Mouse (Mus musculus): ENCODE data around the gene Tbxas1. TPM values are rescaled to one million over a fixed set of nuclear protein-coding genes. Genes with fewer than 3 reads are reported as not detected.

Tbxas1 gene
- polyA plus RNA-seq, 1 experiment from 2014 or later, result 1.5 TPM

- 64% methylated on average over 3 of the region's 3 CpGs for WGBS
- peaks cover 28% of the 10 kb centered on the region for H3K4me1 ChIP-seq (ENCODE audit: control insufficient read depth, insufficient read depth, low read length)
- ATAC-seq (ENCODE audit: insufficient read depth, low FRiP score, low TSS enrichment) (no peak), DNase-seq (ENCODE audit: low spot score) (no peak)
- no peaks in the 10 kb centered on the region for H3K9me3 ChIP-seq (ENCODE audit: control insufficient read depth, low read length)
- no peak overlapping the region for H3K27ac ChIP-seq (ENCODE audit: low read depth, low read length)
- no peak overlapping the region for H3K4me2 ChIP-seq (ENCODE audit: low read depth)
- no peaks in the 10 kb centered on the region for H3K27me3 ChIP-seq (ENCODE audit: control insufficient read depth, insufficient read depth, low read length)
- no peaks in the 10 kb centered on the region for H3K36me3 ChIP-seq (ENCODE audit: control insufficient read depth, insufficient read depth, low read length)
- no peak overlapping the region for H3K9ac ChIP-seq (ENCODE audit: low read length)
- no peak overlapping the region for H3K4me3 ChIP-seq (ENCODE audit: low read depth, low read length)
Observed at GRCm38 (mm10) chr6:38847958-38848910, 27.0 kb upstream of the Tbxas1 start.

- H3K36me3 ChIP-seq (ENCODE audit: control insufficient read depth, insufficient read depth, low read length), result no peaks in the 10 kb centered on the region
- H3K9ac ChIP-seq (ENCODE audit: low read length), result no peak overlapping the region
- H3K27me3 ChIP-seq (ENCODE audit: control insufficient read depth, insufficient read depth, low read length), result no peaks in the 10 kb centered on the region
- H3K4me3 ChIP-seq (ENCODE audit: low read depth, low read length), result no peak overlapping the region
- no peak for ATAC-seq (ENCODE audit: insufficient read depth, low FRiP score, low TSS enrichment)
- H3K4me1 ChIP-seq (ENCODE audit: control insufficient read depth, insufficient read depth, low read length), result peaks cover 23% of the 10 kb centered on the region
- H3K27ac ChIP-seq (ENCODE audit: low read depth, low read length), result no peak overlapping the region
- DNase-seq (ENCODE audit: low spot score), result no peak
- no peaks in the 10 kb centered on the region for H3K9me3 ChIP-seq (ENCODE audit: control insufficient read depth, low read length)
- H3K4me2 ChIP-seq (ENCODE audit: low read depth), result no peak overlapping the region
- WGBS, result 96% methylated on average over 6 of the region's 6 CpGs
Observed at GRCm38 (mm10) chr6:38850715-38851259, 24.4 kb upstream of the Tbxas1 start.

GRCm38 (mm10) chr6:38851740-38852139, 23.5 kb upstream of the Tbxas1 start:
- 95% methylated on average over 2 of the region's 2 CpGs for WGBS
- DNase-seq (ENCODE audit: low spot score) (no peak), ATAC-seq (ENCODE audit: insufficient read depth, low FRiP score, low TSS enrichment) (no peak)
- Histone ChIP-seq H3K9ac (ENCODE audit: low read length) (no peak overlapping the region), H3K9me3 (ENCODE audit: control insufficient read depth, low read length) (no peaks in the 10 kb centered on the region), H3K27ac (ENCODE audit: low read depth, low read length) (no peak overlapping the region), H3K4me2 (ENCODE audit: low read depth) (no peak overlapping the region), H3K4me3 (ENCODE audit: low read depth, low read length) (no peak overlapping the region), H3K4me1 (ENCODE audit: control insufficient read depth, insufficient read depth, low read length) (peaks cover 18% of the 10 kb centered on the region), H3K27me3 (ENCODE audit: control insufficient read depth, insufficient read depth, low read length) (no peaks in the 10 kb centered on the region), H3K36me3 (ENCODE audit: control insufficient read depth, insufficient read depth, low read length) (no peaks in the 10 kb centered on the region)

- ATAC-seq (ENCODE audit: insufficient read depth, low FRiP score, low TSS enrichment), result no peak
- no peaks in the 10 kb centered on the region for H3K9me3 ChIP-seq (ENCODE audit: control insufficient read depth, low read length)
- peaks cover 11% of the 10 kb centered on the region for H3K4me1 ChIP-seq (ENCODE audit: control insufficient read depth, insufficient read depth, low read length)
- DNase-seq (ENCODE audit: low spot score), result no peak
- H3K4me3 ChIP-seq (ENCODE audit: low read depth, low read length), result no peak overlapping the region
- no peak overlapping the region for H3K9ac ChIP-seq (ENCODE audit: low read length)
- no peak overlapping the region for H3K4me2 ChIP-seq (ENCODE audit: low read depth)
- 77% methylated on average over 5 of the region's 5 CpGs for WGBS
- no peaks in the 10 kb centered on the region for H3K27me3 ChIP-seq (ENCODE audit: control insufficient read depth, insufficient read depth, low read length)
- H3K27ac ChIP-seq (ENCODE audit: low read depth, low read length), result no peak overlapping the region
- H3K36me3 ChIP-seq (ENCODE audit: control insufficient read depth, insufficient read depth, low read length), result no peaks in the 10 kb centered on the region
Observed at GRCm38 (mm10) chr6:38853561-38853992, 21.6 kb upstream of the Tbxas1 start.

- Histone ChIP-seq H3K4me3 (ENCODE audit: low read depth, low read length) (no peak overlapping the region), H3K27ac (ENCODE audit: low read depth, low read length) (no peak overlapping the region), H3K9ac (ENCODE audit: low read length) (no peak overlapping the region), H3K9me3 (ENCODE audit: control insufficient read depth, low read length) (no peaks in the 10 kb centered on the region), H3K4me1 (ENCODE audit: control insufficient read depth, insufficient read depth, low read length) (no peaks in the 10 kb centered on the region), H3K36me3 (ENCODE audit: control insufficient read depth, insufficient read depth, low read length) (no peaks in the 10 kb centered on the region), H3K4me2 (ENCODE audit: low read depth) (no peak overlapping the region), H3K27me3 (ENCODE audit: control insufficient read depth, insufficient read depth, low read length) (no peaks in the 10 kb centered on the region)
- DNase-seq (ENCODE audit: low spot score) (no peak), ATAC-seq (ENCODE audit: insufficient read depth, low FRiP score, low TSS enrichment) (no peak)
- 92% methylated on average over 1 of the region's 1 CpGs for WGBS
Observed at GRCm38 (mm10) chr6:38859819-38860218, 15.4 kb upstream of the Tbxas1 start.

- no peaks in the 10 kb centered on the region for H3K4me1 ChIP-seq (ENCODE audit: control insufficient read depth, insufficient read depth, low read length)
- ATAC-seq (ENCODE audit: insufficient read depth, low FRiP score, low TSS enrichment), result no peak
- H3K36me3 ChIP-seq (ENCODE audit: control insufficient read depth, insufficient read depth, low read length), result no peaks in the 10 kb centered on the region
- no peak overlapping the region for H3K4me3 ChIP-seq (ENCODE audit: low read depth, low read length)
- no peak overlapping the region for H3K9ac ChIP-seq (ENCODE audit: low read length)
- no peaks in the 10 kb centered on the region for H3K9me3 ChIP-seq (ENCODE audit: control insufficient read depth, low read length)
- 96% methylated on average over 2 of the region's 2 CpGs for WGBS
- DNase-seq (ENCODE audit: low spot score), result no peak
- no peak overlapping the region for H3K4me2 ChIP-seq (ENCODE audit: low read depth)
- no peaks in the 10 kb centered on the region for H3K27me3 ChIP-seq (ENCODE audit: control insufficient read depth, insufficient read depth, low read length)
- H3K27ac ChIP-seq (ENCODE audit: low read depth, low read length), result no peak overlapping the region
Observed at GRCm38 (mm10) chr6:38860301-38860700, 14.9 kb upstream of the Tbxas1 start.

- Histone ChIP-seq H3K27me3 (ENCODE audit: control insufficient read depth, insufficient read depth, low read length) (no peaks in the 10 kb centered on the region), H3K9me3 (ENCODE audit: control insufficient read depth, low read length) (no peaks in the 10 kb centered on the region), H3K4me3 (ENCODE audit: low read depth, low read length) (no peak overlapping the region), H3K4me2 (ENCODE audit: low read depth) (no peak overlapping the region), H3K27ac (ENCODE audit: low read depth, low read length) (no peak overlapping the region), H3K36me3 (ENCODE audit: control insufficient read depth, insufficient read depth, low read length) (no peaks in the 10 kb centered on the region), H3K9ac (ENCODE audit: low read length) (no peak overlapping the region), H3K4me1 (ENCODE audit: control insufficient read depth, insufficient read depth, low read length) (no peaks in the 10 kb centered on the region)
- WGBS, result 65% methylated on average over 3 of the region's 3 CpGs
- ATAC-seq (ENCODE audit: insufficient read depth, low FRiP score, low TSS enrichment) (no peak), DNase-seq (ENCODE audit: low spot score) (no peak)
Observed at GRCm38 (mm10) chr6:38863595-38863994, 11.6 kb upstream of the Tbxas1 start.

GRCm38 (mm10) chr6:38865805-38866204, 9.4 kb upstream of the Tbxas1 start:
- H3K4me3 ChIP-seq (ENCODE audit: low read depth, low read length), result no peak overlapping the region
- peaks cover 5% of the 10 kb centered on the region for H3K4me1 ChIP-seq (ENCODE audit: control insufficient read depth, insufficient read depth, low read length)
- H3K9ac ChIP-seq (ENCODE audit: low read length), result no peak overlapping the region
- H3K4me2 ChIP-seq (ENCODE audit: low read depth), result no peak overlapping the region
- no peaks in the 10 kb centered on the region for H3K9me3 ChIP-seq (ENCODE audit: control insufficient read depth, low read length)
- H3K36me3 ChIP-seq (ENCODE audit: control insufficient read depth, insufficient read depth, low read length), result no peaks in the 10 kb centered on the region
- ATAC-seq (ENCODE audit: insufficient read depth, low FRiP score, low TSS enrichment) (no peak), DNase-seq (ENCODE audit: low spot score) (no peak)
- H3K27ac ChIP-seq (ENCODE audit: low read depth, low read length), result no peak overlapping the region
- H3K27me3 ChIP-seq (ENCODE audit: control insufficient read depth, insufficient read depth, low read length), result no peaks in the 10 kb centered on the region

GRCm38 (mm10) chr6:38866357-38866756, 8.8 kb upstream of the Tbxas1 start:
- peaks cover 9% of the 10 kb centered on the region for H3K4me1 ChIP-seq (ENCODE audit: control insufficient read depth, insufficient read depth, low read length)
- 86% methylated on average over 1 of the region's 1 CpGs for WGBS
- no peaks in the 10 kb centered on the region for H3K9me3 ChIP-seq (ENCODE audit: control insufficient read depth, low read length)
- no peak overlapping the region for H3K4me3 ChIP-seq (ENCODE audit: low read depth, low read length)
- no peaks in the 10 kb centered on the region for H3K36me3 ChIP-seq (ENCODE audit: control insufficient read depth, insufficient read depth, low read length)
- ATAC-seq (ENCODE audit: insufficient read depth, low FRiP score, low TSS enrichment), result no peak
- no peak overlapping the region for H3K9ac ChIP-seq (ENCODE audit: low read length)
- no peaks in the 10 kb centered on the region for H3K27me3 ChIP-seq (ENCODE audit: control insufficient read depth, insufficient read depth, low read length)
- H3K4me2 ChIP-seq (ENCODE audit: low read depth), result no peak overlapping the region
- no peak overlapping the region for H3K27ac ChIP-seq (ENCODE audit: low read depth, low read length)
- DNase-seq (ENCODE audit: low spot score), result no peak
